Mouse (Mus musculus): ENCODE measurements at regions not wholly inside any gene's neighbourhood (a gene's known extent, or its start where the extent isn't known, plus 50 kb on each side); places are given as distances from the start of the nearest gene placed in this dataset.

DNA sequence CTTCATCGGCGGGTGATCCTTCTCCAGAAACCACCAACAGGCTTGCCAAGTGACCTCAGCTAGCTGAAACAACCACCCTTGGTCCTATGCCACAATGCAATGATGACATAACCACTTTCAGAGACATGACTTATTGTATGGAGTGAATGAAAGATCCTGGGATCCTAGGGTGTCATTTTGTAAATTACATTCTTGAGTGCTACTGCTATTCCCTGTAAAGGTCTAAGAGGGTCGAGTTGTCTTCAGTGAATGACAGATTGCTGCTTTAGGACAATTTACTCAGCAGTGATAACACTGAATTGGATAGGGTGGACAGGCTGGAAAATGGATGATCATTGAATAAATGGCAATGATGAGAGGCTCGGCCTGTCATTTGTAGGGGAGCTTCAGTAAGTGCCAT is 692.4 kb downstream of the Gm9008 start:
- DNase-seq (ENCODE audit: low spot score in 2 of 2): no peak

GRCm38 (mm10) chr6:75799993-75800392 is 697.6 kb downstream of the Gm9008 start:
- DNase-seq (ENCODE audit: low spot score in 2 of 2): no peak

- DNase-seq (ENCODE audit: low spot score in 2 of 2): no peak
These were observed 698.0 kb downstream of the Gm9008 start for GRCm38 (mm10) chr6:75799546-75799945.

DNA sequence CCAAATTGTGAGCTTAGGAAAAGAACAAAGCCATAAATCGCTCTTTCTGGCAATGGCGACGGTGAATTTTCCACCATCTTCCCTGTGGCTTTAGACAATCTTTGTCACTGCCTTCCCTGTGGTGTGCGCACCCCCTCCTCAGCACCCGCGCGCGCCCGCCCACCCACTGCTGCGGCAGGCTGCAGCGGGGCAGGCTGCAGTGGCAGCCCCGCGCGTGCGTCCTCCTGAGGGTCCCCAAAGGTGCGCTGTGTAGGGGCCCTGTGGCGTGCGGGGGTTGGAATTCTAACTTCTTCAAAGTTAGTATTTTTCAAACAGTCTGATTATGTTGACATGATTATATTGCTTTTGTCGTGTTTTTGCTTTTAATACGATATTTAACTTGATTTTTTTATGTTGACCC is 714.9 kb downstream of the Gm9008 start:
- DNase-seq (ENCODE audit: low spot score in 2 of 2): no peak

DNA sequence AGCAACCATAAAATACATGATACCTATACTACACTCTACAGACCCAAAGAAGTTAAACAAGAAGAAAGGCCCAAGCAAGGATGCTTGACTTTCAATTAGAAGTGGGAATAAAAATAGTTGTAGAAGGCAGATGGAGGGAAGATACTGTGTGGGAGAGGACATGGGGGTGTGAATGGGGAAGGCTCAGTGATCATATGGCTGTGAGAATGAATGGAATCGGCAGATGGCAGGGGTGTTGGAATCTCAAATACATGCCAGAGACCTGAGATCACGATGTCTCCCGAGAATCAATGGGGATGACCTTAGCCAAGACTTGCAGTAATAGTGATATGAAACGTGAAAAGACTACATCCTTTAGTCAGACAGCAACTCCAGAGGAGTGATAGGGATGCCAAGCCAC is 734.5 kb downstream of the Gm9008 start:
- DNase-seq (ENCODE audit: low spot score in 2 of 2): peak in 1 of 2 experiments; percentile 19

GRCm38 (mm10) chr6:75756184-75756583 is 741.4 kb downstream of the Gm9008 start:
- no peak for DNase-seq (ENCODE audit: low spot score in 2 of 2)
